Mouse (Mus musculus): ENCODE data around the gene Mknk2.

Mknk2 gene

GRCm38 (mm10) chr10:80692249-80693165, 14.6 kb upstream of the Mknk2 start:
- DNase-seq (ENCODE audit: low spot score in 2 of 2) = no peak

GRCm38 (mm10) chr10:80687850-80688249, 9.9 kb upstream of the Mknk2 start:
- peak in 1 of 2 experiments; percentile 45 for DNase-seq (ENCODE audit: low spot score in 2 of 2)

GRCm38 (mm10) chr10:80686617-80687016, 8.7 kb upstream of the Mknk2 start:
- no peak for DNase-seq (ENCODE audit: low spot score in 2 of 2)

- no peak for DNase-seq (ENCODE audit: low spot score in 2 of 2)
Observed at GRCm38 (mm10) chr10:80684984-80685383, 7.1 kb upstream of the Mknk2 start.

- no peak for DNase-seq (ENCODE audit: low spot score in 2 of 2)
Observed at GRCm38 (mm10) chr10:80684214-80684613, 6.3 kb upstream of the Mknk2 start.

GRCm38 (mm10) chr10:80683647-80684046, 5.7 kb upstream of the Mknk2 start:
- no peak for DNase-seq (ENCODE audit: low spot score in 2 of 2)

GRCm38 (mm10) chr10:80682003-80682402, 4.1 kb upstream of the Mknk2 start:
- DNase-seq (ENCODE audit: low spot score in 2 of 2) = no peak

- DNase-seq (ENCODE audit: low spot score in 2 of 2) = no peak
Observed at GRCm38 (mm10) chr10:80680260-80680696, 2.4 kb upstream of the Mknk2 start.

GRCm38 (mm10) chr10:80679556-80680259, 1.8 kb upstream of the Mknk2 start:
- no peak for DNase-seq (ENCODE audit: low spot score in 2 of 2)

GRCm38 (mm10) chr10:80678601-80679377, 877 bp upstream of the Mknk2 start:
- no peak for DNase-seq (ENCODE audit: low spot score in 2 of 2)

GRCm38 (mm10) chr10:80677128-80677875, 610 bp downstream of the Mknk2 start:
- DNase-seq (ENCODE audit: low spot score in 2 of 2) = no peak

GRCm38 (mm10) chr10:80676198-80676928, 1.5 kb downstream of the Mknk2 start:
- peak; percentile 99 for DNase-seq (ENCODE audit: low spot score in 2 of 2)

- DNase-seq (ENCODE audit: low spot score in 2 of 2) = no peak
Observed at GRCm38 (mm10) chr10:80675405-80676197, 2.3 kb downstream of the Mknk2 start.

- no peak for DNase-seq (ENCODE audit: low spot score in 2 of 2)
Observed at GRCm38 (mm10) chr10:80674851-80675404, 3.0 kb downstream of the Mknk2 start.

GRCm38 (mm10) chr10:80674161-80674711, 3.7 kb downstream of the Mknk2 start:
- DNase-seq (ENCODE audit: low spot score in 2 of 2) = no peak

GRCm38 (mm10) chr10:80673690-80674089, 4.2 kb downstream of the Mknk2 start:
- DNase-seq (ENCODE audit: low spot score in 2 of 2) = no peak

GRCm38 (mm10) chr10:80671936-80672690, 5.8 kb downstream of the Mknk2 start:
- no peak for DNase-seq (ENCODE audit: low spot score in 2 of 2)

- DNase-seq (ENCODE audit: low spot score in 2 of 2) = no peak
Observed at GRCm38 (mm10) chr10:80671251-80671650, 6.7 kb downstream of the Mknk2 start.

Measured in right cerebral cortex, postnatal 36 days (tissue).